Mouse (Mus musculus) heart, embryonic 12.5 days (tissue): ENCODE data around the gene Cnnm4. TPM values are rescaled to one million over a fixed set of nuclear protein-coding genes. Genes with fewer than 3 reads are reported as not detected.

Experiments used
- ATAC-seq: fragments of 200-750 bp; cut with Nextera tagmentation; 2 replicates; pipeline ENCODE4 v1.8.0; 2017; ENCODE audit warnings: moderate TSS enrichment, moderate library complexity; ENCODE audit not compliant: insufficient number of reproducible peaks, low FRiP score
- H3K27ac ChIP-seq: fragments of 300-500 bp; sonication (generic); 2 replicates; pipeline ENCODE4 v1.5.1; 2016; ENCODE audit warnings: mild to moderate bottlenecking, moderate library complexity; ENCODE audit not compliant: poor library complexity, severe bottlenecking
- H3K27me3 ChIP-seq: fragments of 300-500 bp; sonication (generic); replicated peaks from 2 replicates; pipeline ENCODE4 v1.6.1; 2016; ENCODE audit warnings: mild to moderate bottlenecking, moderate library complexity
- H3K36me3 ChIP-seq: fragments of 300-500 bp; sonication (generic); 2 replicates; pipeline ENCODE4 v1.6.1; 2016; ENCODE audit warnings: mild to moderate bottlenecking, moderate library complexity
- H3K4me1 ChIP-seq: fragments of 300-500 bp; sonication (generic); replicated peaks from 2 replicates; pipeline ENCODE4 v1.6.1; 2016; ENCODE audit warnings: mild to moderate bottlenecking
- H3K4me2 ChIP-seq: fragments of 300-500 bp; sonication (generic); 2 replicates; pipeline ENCODE4 v1.6.1; 2016; ENCODE audit warnings: mild to moderate bottlenecking, moderate library complexity
- H3K4me3 ChIP-seq: fragments of 300-500 bp; sonication (generic); 2 replicates; pipeline ENCODE4 v1.5.1; 2016; ENCODE audit warnings: mild to moderate bottlenecking
- H3K9ac ChIP-seq: fragments of 300-500 bp; sonication (generic); 2 replicates; pipeline ENCODE4 v1.6.1; 2016; ENCODE audit warnings: mild to moderate bottlenecking, moderate library complexity
- H3K9me3 ChIP-seq: fragments of 300-500 bp; sonication (generic); replicated peaks from 2 replicates; pipeline ENCODE4 v1.6.1; 2016; ENCODE audit warnings: mild to moderate bottlenecking, moderate library complexity
- WGBS: fragments of 180-500 bp; shearing (Covaris S2); methylation state at CpG from one replicate; pipeline ENCODE4 v1.1.7; 2016; 5-methylcytosine and 5-hydroxymethylcytosine counted together
- polyA plus RNA-seq: library from polyadenylated mRNA; unstranded; fragments of >200 nt; fragmentation: Nextera tagmentation; extraction: Ambion mirVana; gene quantifications from 2 replicates; pipeline ENCODE4 v1.2.1, GENCODE M21; 2016

Gene Cnnm4
- polyA plus RNA-seq, 1 experiment from 2014 or later: 7.3 TPM

- Histone ChIP-seq H3K9me3 (0 out of 2 replicates have a peak, but pooled peaks cover 3% of the 10 kb centered on the region), H3K4me3 (no peak overlapping the region), H3K9ac (no peak overlapping the region), H3K4me1 (peaks cover 38% of the 10 kb centered on the region), H3K27me3 (no peaks in the 10 kb centered on the region), H3K4me2 (no peak overlapping the region), H3K27ac (no peak overlapping the region), H3K36me3 (peaks cover 43% of the 10 kb centered on the region)
- no peak for ATAC-seq
- WGBS: 91% methylated on average over 16 of the region's 16 CpGs
These were observed 70.4 kb downstream of the Cnnm4 start for GRCm38 (mm10) chr1:36541844-36542243.

DNA sequence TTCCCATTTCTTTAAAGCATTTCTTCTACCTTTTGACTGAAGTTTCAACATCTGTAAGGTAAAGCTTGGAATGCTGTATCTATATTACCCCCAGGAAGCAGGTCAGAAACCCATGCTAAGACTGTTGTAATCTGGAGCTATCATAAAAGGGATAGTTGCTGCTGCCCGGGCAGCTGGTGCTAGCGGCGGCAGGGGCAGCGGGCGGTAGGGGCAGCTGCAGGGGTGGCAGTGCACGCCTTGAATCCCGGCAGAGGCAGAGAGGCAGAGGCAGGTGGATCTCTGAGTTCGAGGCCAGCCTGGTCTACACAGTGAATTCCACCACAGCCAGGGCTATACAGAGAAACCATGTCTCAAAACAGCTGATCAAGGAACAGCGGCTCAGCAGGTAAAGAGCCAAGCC is 71.5 kb downstream of the Cnnm4 start:
- Histone ChIP-seq H3K27ac (no peak overlapping the region), H3K4me3 (no peak overlapping the region), H3K4me2 (no peak overlapping the region), H3K9ac (no peak overlapping the region), H3K9me3 (0 out of 2 replicates have a peak, but pooled peaks cover 3% of the 10 kb centered on the region), H3K36me3 (peaks cover 38% of the 10 kb centered on the region), H3K27me3 (no peaks in the 10 kb centered on the region), H3K4me1 (peaks cover 44% of the 10 kb centered on the region)
- WGBS: 92% methylated on average over 9 of the region's 9 CpGs
- no peak for ATAC-seq

GRCm38 (mm10) chr1:36545382-36545781 is 74.0 kb downstream of the Cnnm4 start:
- Histone ChIP-seq H3K4me2 (peak overlapping the region; percentile 79; the same call in 1 of the 2 replicates), H3K4me1 (peaks cover 49% of the 10 kb centered on the region), H3K36me3 (peaks cover 41% of the 10 kb centered on the region), H3K4me3 (no peak overlapping the region), H3K9ac (no peak overlapping the region), H3K9me3 (0 out of 2 replicates have a peak, but pooled peaks cover 3% of the 10 kb centered on the region), H3K27me3 (no peaks in the 10 kb centered on the region), H3K27ac (no peak overlapping the region)
- WGBS: 57% methylated on average over 2 of the region's 2 CpGs
- ATAC-seq: no peak

- no peak for ATAC-seq
- Histone ChIP-seq H3K27me3 (no peaks in the 10 kb centered on the region), H3K9me3 (0 out of 2 replicates have a peak, but pooled peaks cover 3% of the 10 kb centered on the region), H3K27ac (no peak overlapping the region), H3K4me3 (peak overlapping the region; percentile 73), H3K9ac (peak overlapping the region; percentile 78; the same call in 1 of the 2 replicates), H3K4me2 (peak overlapping the region; percentile 79), H3K4me1 (peaks cover 49% of the 10 kb centered on the region), H3K36me3 (peaks cover 41% of the 10 kb centered on the region)
- WGBS: 60% methylated on average over 19 of the region's 19 CpGs
These were observed 74.6 kb downstream of the Cnnm4 start for GRCm38 (mm10) chr1:36545845-36546600.

- H3K4me2 ChIP-seq: peak within 1 kb of the TSS; percentile 79
- H3K27me3 ChIP-seq: no peaks in the 10 kb centered on the region
- WGBS: under 1% methylated on average over 43 of the region's 43 CpGs
- H3K36me3 ChIP-seq: peaks cover 42% of the 10 kb centered on the region
- H3K9ac ChIP-seq: peak within 1 kb of the TSS; percentile 78
- peak; percentile 97 for ATAC-seq
- peak within 1 kb of the TSS; percentile 50; the same call in 1 of the 2 replicates for H3K27ac ChIP-seq
- H3K4me3 ChIP-seq: peak within 1 kb of the TSS; percentile 73
- H3K4me1 ChIP-seq: peaks cover 45% of the 10 kb centered on the region
- no peaks in the 10 kb centered on the region for H3K9me3 ChIP-seq
These were observed 75.6 kb downstream of the Cnnm4 start, which contains the start of gene Ankrd39 for GRCm38 (mm10) chr1:36546888-36547471. TSS of gene Ankrd39 (minus strand) at chr1:36547445.

DNA sequence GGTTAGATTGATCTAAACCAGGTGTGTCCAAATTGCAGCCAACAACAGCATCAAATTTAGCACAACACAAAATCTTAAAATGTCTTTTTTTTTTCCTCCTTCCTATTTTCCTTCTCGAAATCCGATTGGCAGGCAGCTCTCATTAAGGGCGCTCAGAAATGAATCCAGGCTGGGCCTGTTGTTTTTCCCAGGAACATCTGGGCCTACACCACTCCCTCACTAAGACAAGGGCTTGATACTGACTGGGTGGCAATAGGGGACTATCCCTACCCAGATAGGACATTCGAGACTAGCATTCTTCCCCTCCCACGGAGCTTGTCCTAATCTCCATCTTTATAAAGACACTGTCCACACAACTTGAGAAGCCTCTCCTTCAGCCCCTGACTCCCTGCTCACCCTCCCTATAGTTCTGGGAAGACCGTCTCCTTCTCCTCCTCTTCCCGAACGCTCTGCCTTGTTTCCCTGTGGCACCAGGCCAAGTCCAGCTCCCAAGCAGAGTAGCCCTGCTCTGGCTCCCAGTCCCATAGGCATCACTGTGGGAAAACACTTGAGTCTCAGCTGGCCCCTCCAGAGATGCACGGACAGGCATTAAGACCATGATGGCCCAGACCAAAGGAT is 76.7 kb downstream of the Cnnm4 start:
- no peak overlapping the region for H3K4me2 ChIP-seq

GRCm38 (mm10) chr1:36548771-36549170 is 77.4 kb downstream of the Cnnm4 start:
- no peak overlapping the region for H3K4me2 ChIP-seq
- peaks cover 40% of the 10 kb centered on the region for H3K4me1 ChIP-seq
- no peaks in the 10 kb centered on the region for H3K27me3 ChIP-seq
- ATAC-seq: no peak
- peaks cover 52% of the 10 kb centered on the region for H3K36me3 ChIP-seq
- no peak overlapping the region for H3K27ac ChIP-seq
- no peak overlapping the region for H3K9ac ChIP-seq
- H3K4me3 ChIP-seq: no peak overlapping the region
- H3K9me3 ChIP-seq: no peaks in the 10 kb centered on the region
- 64% methylated on average over 8 of the region's 8 CpGs for WGBS

More for the DNA sequence above, 76.7 kb downstream of the Cnnm4 start:
- Histone ChIP-seq H3K27me3 (no peaks in the 10 kb centered on the region), H3K27ac (peak overlapping the region; percentile 25; the same call in 1 of the 2 replicates), H3K9me3 (no peaks in the 10 kb centered on the region), H3K4me3 (no peak overlapping the region), H3K9ac (peak overlapping the region; percentile 25), H3K36me3 (peaks cover 46% of the 10 kb centered on the region), H3K4me1 (peaks cover 40% of the 10 kb centered on the region)
- no peak for ATAC-seq
- WGBS: 41% methylated on average over 9 of the region's 9 CpGs

- peaks cover 60% of the 10 kb centered on the region for H3K36me3 ChIP-seq
- H3K4me2 ChIP-seq: no peak overlapping the region
- 85% methylated on average over 18 of the region's 18 CpGs for WGBS
- H3K4me1 ChIP-seq: peaks cover 46% of the 10 kb centered on the region
- H3K9ac ChIP-seq: no peak overlapping the region
- no peaks in the 10 kb centered on the region for H3K9me3 ChIP-seq
- no peak for ATAC-seq
- no peak overlapping the region for H3K4me3 ChIP-seq
- no peaks in the 10 kb centered on the region for H3K27me3 ChIP-seq
- no peak overlapping the region for H3K27ac ChIP-seq
These were observed 78.1 kb downstream of the Cnnm4 start for GRCm38 (mm10) chr1:36549491-36549890.

GRCm38 (mm10) chr1:36550075-36550863 is 78.8 kb downstream of the Cnnm4 start:
- no peaks in the 10 kb centered on the region for H3K9me3 ChIP-seq
- no peak overlapping the region for H3K9ac ChIP-seq
- WGBS: 78% methylated on average over 20 of the region's 20 CpGs
- H3K4me1 ChIP-seq: peaks cover 54% of the 10 kb centered on the region
- no peak overlapping the region for H3K4me3 ChIP-seq
- no peak for ATAC-seq
- no peak overlapping the region for H3K27ac ChIP-seq
- no peak overlapping the region for H3K4me2 ChIP-seq
- peaks cover 67% of the 10 kb centered on the region for H3K36me3 ChIP-seq
- H3K27me3 ChIP-seq: no peaks in the 10 kb centered on the region

DNA sequence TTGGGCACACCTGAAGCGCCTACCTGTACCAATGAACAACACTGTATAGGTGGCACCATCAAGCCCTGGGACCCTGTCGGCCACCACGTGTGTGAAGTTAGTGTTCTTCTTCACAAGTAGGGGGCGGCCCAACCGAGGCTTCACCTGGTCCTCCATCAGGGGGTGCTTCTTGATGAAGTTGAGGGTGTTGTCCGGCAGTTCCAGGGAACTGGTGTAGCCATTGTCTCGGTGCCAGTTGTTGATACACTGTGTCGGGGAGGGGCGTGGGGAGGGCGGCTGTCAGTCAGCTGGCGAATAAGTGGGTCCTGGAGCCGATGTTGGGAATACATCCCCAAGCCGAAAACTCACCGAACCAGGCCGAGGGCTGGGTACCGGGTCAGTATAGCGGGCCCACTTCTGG is 80.5 kb downstream of the Cnnm4 start:
- peaks cover 49% of the 10 kb centered on the region for H3K4me1 ChIP-seq
- H3K27me3 ChIP-seq: no peaks in the 10 kb centered on the region
- peaks cover 68% of the 10 kb centered on the region for H3K36me3 ChIP-seq
- H3K9me3 ChIP-seq: no peaks in the 10 kb centered on the region
- H3K4me2 ChIP-seq: no peak overlapping the region
- H3K4me3 ChIP-seq: no peak overlapping the region
- WGBS: 86% methylated on average over 17 of the region's 17 CpGs
- no peak overlapping the region for H3K9ac ChIP-seq
- no peak overlapping the region for H3K27ac ChIP-seq
- no peak for ATAC-seq
